Mouse (Mus musculus) bone marrow, adult 2 months (tissue): ENCODE results near the gene Slc10a1.

ENCODE experiments used
- CTCF ChIP-seq: fragments of 200-500 bp; IDR thresholded peaks from 2 replicates; pipeline ENCODE4 v1.5.1; 2011; ENCODE audit warnings: low read length, control low read depth; ENCODE audit not compliant: control insufficient read depth, insufficient read depth
- POLR2A ChIP-seq: fragments of 200-500 bp; IDR thresholded peaks from 2 replicates; pipeline ENCODE4 v1.6.1; 2011; ENCODE audit warnings: low read depth, mild to moderate bottlenecking, control low read depth, low read length, borderline replicate concordance; ENCODE audit not compliant: control insufficient read depth

DNA sequence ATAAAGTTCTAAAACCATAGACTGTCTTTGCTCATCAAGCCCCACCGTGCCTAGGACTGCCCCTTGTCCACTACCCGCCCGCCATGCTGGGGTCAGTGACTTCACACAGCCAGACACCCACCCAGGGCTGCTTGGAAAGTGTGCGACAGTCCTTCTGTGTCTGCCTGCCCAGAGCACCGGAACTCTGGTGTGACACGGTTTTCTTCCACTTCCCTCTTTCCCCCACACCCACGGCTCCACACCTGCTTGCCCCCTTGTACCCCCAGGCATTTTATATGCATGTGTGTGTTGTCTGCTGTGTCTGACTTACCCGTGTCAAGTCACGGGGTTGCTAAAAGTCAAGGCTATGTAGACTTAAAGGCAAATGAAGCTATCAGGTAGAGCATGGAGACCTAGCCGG, 23.3 kb upstream of the Slc10a1 start:
- no peak for TF ChIP-seq POLR2A
- TF ChIP-seq CTCF = no peak
